Mouse (Mus musculus) cortical plate, adult 2 months (tissue): ENCODE results near the gene Clmp. TPM values are rescaled to one million over a fixed set of nuclear protein-coding genes. Genes with fewer than 3 reads are reported as not detected.

Experiments
- H3K27ac ChIP-seq: fragments of 200-500 bp; 2 replicates; pipeline ENCODE4 v1.5.1; 2012; ENCODE audit warnings: low read length, control low read depth, inconsistent platforms; ENCODE audit not compliant: insufficient read depth
- H3K4me1 ChIP-seq: fragments of 200-500 bp; 2 replicates; pipeline ENCODE4 v1.6.1; 2011; ENCODE audit warnings: low read length; ENCODE audit not compliant: control insufficient read depth, insufficient read depth
- H3K4me3 ChIP-seq: fragments of 200-500 bp; 2 replicates; pipeline ENCODE4 v1.5.1; 2011; ENCODE audit warnings: mild to moderate bottlenecking, low read length, control low read depth; ENCODE audit not compliant: insufficient read depth
- CTCF ChIP-seq: fragments of 200-500 bp; IDR thresholded peaks from 2 replicates; pipeline ENCODE4 v1.5.1; 2011; ENCODE audit warnings: mild to moderate bottlenecking, control low read depth, low read length; ENCODE audit not compliant: insufficient read depth; ENCODE audit errors: extremely low read depth
- POLR2A ChIP-seq: fragments of 200-500 bp; IDR thresholded peaks from 2 replicates; pipeline ENCODE4 v1.6.1; 2011; ENCODE audit warnings: mild to moderate bottlenecking, low read length, control low read depth; ENCODE audit not compliant: insufficient read depth; ENCODE audit errors: extremely low read depth
- polyA plus RNA-seq: library from polyadenylated mRNA; depleted of rRNA; stranded (reverse); fragments of >200 nt; gene quantifications from 2 replicates; pipeline ENCODE4 v1.2.3, GENCODE M21; 2012; rRNA removed

The Clmp gene
- polyA plus RNA-seq, 1 experiment = 9.5 TPM

DNA sequence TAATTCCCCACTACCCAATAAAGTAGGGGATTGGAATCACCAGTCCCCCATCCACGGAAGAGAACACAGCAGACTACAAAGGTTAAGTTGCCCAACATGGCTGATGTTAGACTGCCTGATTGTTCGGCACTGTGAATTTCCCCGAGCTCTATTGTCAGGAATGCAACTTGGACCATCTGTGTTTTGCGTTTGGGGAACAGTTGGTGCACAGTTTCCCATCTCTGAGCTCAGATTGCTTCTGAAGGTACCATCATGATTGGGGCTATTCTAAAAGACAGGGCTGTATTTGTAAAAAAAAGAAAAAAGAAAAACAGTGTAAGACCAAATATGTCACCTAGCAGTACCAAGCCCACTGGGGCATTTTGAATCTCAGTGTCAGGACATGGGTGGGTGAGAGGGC, 141.6 kb downstream of the Clmp start:
- TF ChIP-seq POLR2A (no peak), CTCF (no peak)
- H3K27ac ChIP-seq = no peak overlapping the region
- H3K4me3 ChIP-seq = no peak overlapping the region
- no peaks in the 10 kb centered on the region for H3K4me1 ChIP-seq

DNA sequence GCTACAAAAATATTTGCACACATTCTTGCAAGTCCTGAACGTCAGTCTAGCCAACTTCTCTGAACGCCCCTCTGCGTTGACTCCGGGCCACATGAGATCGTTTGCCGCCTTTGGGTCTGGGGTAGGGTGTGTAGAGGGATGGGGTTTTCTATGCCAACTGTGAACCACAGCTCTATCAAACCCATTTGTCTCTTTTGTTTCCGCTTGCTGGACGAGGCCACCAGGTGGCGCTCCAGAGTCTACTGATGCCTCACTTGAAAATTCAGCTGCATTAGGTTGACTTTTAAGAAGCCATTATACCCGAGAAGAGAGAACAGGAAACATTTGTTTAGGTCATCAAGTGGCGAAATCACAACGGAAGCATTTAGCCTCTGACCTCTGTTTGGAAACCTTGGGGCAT, 148.8 kb downstream of the Clmp start:
- TF ChIP-seq POLR2A (no peak), CTCF (peak; percentile 85)
- Histone ChIP-seq H3K4me1 (no peaks in the 10 kb centered on the region), H3K27ac (no peak overlapping the region), H3K4me3 (no peak overlapping the region)

Other genes starting within 250 kb of the Clmp start
- gene Gramd1b, start 154.6 kb upstream of the Clmp start, polyA plus RNA-seq = 133 and 135 TPM in 2 replicates
- not detected in 2 replicates for gene Gm21915, start 15.3 kb upstream of the Clmp start, polyA plus RNA-seq
- gene Hspa8, start 115.0 kb downstream of the Clmp start, polyA plus RNA-seq = 1,998 and 2,235 TPM in 2 replicates
- gene Bsx, start 188.2 kb downstream of the Clmp start, polyA plus RNA-seq = 0.04 and 0.10 TPM in 2 replicates